Mouse (Mus musculus): ENCODE results near the gene Grik2.

DNA sequence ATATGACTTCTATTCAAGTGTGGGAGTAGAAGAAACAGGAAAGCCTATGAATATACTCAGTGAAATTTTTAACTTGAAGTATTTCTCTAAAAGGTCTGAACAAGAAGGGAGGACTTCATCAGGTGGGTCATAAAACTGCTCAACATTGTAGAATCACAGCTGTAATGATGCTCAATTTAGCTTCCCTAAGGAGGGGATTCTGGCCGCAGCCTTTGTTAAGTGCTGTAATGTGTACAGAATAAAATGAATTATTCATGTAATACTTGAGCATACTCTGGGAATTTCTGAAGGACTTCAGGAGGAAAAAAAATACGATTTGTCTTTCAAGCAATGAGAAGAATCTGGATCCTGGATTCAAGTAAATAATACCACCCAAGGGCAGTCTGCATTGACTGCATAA, 26.0 kb downstream of the Grik2 start:
- TF ChIP-seq CTCF (IDR thresholded peaks at IDR 0.05; ENCODE audit: borderline replicate concordance, control insufficient read depth, extremely low read depth, insufficient read depth, low read length, poor library complexity): no peak
- TF ChIP-seq POLR2A (IDR thresholded peaks at IDR 0.05; ENCODE audit: control insufficient read depth, extremely low read depth, insufficient read depth, low read length, poor library complexity): no peak

All from thymus, adult 2 months (tissue).